Mouse (Mus musculus) heart, embryonic 16.5 days (tissue): ENCODE measurements around the gene Actr3. TPM values are rescaled to one million over a fixed set of nuclear protein-coding genes. Genes with fewer than 3 reads are reported as not detected.

Source experiments
- ATAC-seq: fragments of 200-750 bp; cut with Nextera tagmentation; replicated peaks from 2 replicates; pipeline ENCODE4 v1.8.0; 2017; ENCODE audit warnings: moderate number of reproducible peaks; ENCODE audit not compliant: insufficient read depth, low FRiP score; ENCODE audit errors: extremely low read depth
- H3K27ac ChIP-seq: fragments of 300-500 bp; sonication (generic); 2 replicates; pipeline ENCODE4 v1.5.1; 2014; ENCODE audit warnings: mild to moderate bottlenecking, low read length, control low read depth, moderate library complexity
- H3K27me3 ChIP-seq: fragments of 300-500 bp; sonication (generic); 2 replicates; pipeline ENCODE4 v1.6.1; 2014; ENCODE audit warnings: low read length, mixed read lengths; ENCODE audit not compliant: control insufficient read depth, insufficient read depth
- H3K36me3 ChIP-seq: fragments of 300-500 bp; sonication (generic); 2 replicates; pipeline ENCODE4 v1.6.1; 2014; ENCODE audit not compliant: control insufficient read depth, insufficient read depth
- H3K4me1 ChIP-seq: fragments of 300-500 bp; sonication (generic); 2 replicates; pipeline ENCODE4 v1.6.1; 2014; ENCODE audit warnings: low read length, mixed read lengths; ENCODE audit not compliant: control insufficient read depth, insufficient read depth
- H3K4me2 ChIP-seq: fragments of 300-500 bp; sonication (generic); 2 replicates; pipeline ENCODE4 v1.6.1; 2014; ENCODE audit warnings: low read depth, mild to moderate bottlenecking, control low read depth, low read length
- H3K4me3 ChIP-seq: fragments of 300-500 bp; sonication (generic); 2 replicates; pipeline ENCODE4 v1.5.1; 2014; ENCODE audit warnings: mild to moderate bottlenecking, control low read depth, low read length
- H3K9ac ChIP-seq: fragments of 300-500 bp; sonication (generic); 2 replicates; pipeline ENCODE4 v1.6.1; 2014; ENCODE audit warnings: low read length, control low read depth
- H3K9me3 ChIP-seq: fragments of 300-500 bp; sonication (generic); replicated peaks from 2 replicates; pipeline ENCODE4 v1.6.1; 2016; ENCODE audit warnings: low read length; ENCODE audit not compliant: control insufficient read depth
- WGBS: fragments of 180-500 bp; shearing (Covaris S2); extraction: QIAGEN DNeasy Blood & Tissue Kit; methylation state at CpG from one replicate; pipeline ENCODE4 v1.1.7; 2014; 5-methylcytosine and 5-hydroxymethylcytosine counted together
- polyA plus RNA-seq: library from polyadenylated mRNA; unstranded; fragments of >200 nt; fragmentation: Nextera tagmentation; extraction: Ambion mirVana; gene quantifications from 2 replicates; pipeline ENCODE4 v1.2.1, GENCODE M21; 2015

The Actr3 gene
- polyA plus RNA-seq, 1 experiment from 2014 or later, result 348 TPM

- Histone ChIP-seq H3K4me3 (no peak overlapping the region), H3K36me3 (no peaks in the 10 kb centered on the region), H3K9ac (no peak overlapping the region), H3K27ac (no peak overlapping the region), H3K27me3 (no peaks in the 10 kb centered on the region), H3K4me1 (no peaks in the 10 kb centered on the region), H3K9me3 (peaks cover 3% of the 10 kb centered on the region), H3K4me2 (no peak overlapping the region)
- WGBS, result 82% methylated on average over 4 of the region's 4 CpGs
- ATAC-seq, result no peak
Observed at GRCm38 (mm10) chr1:125351416-125352037, 84.0 kb downstream of the Actr3 start.

DNA sequence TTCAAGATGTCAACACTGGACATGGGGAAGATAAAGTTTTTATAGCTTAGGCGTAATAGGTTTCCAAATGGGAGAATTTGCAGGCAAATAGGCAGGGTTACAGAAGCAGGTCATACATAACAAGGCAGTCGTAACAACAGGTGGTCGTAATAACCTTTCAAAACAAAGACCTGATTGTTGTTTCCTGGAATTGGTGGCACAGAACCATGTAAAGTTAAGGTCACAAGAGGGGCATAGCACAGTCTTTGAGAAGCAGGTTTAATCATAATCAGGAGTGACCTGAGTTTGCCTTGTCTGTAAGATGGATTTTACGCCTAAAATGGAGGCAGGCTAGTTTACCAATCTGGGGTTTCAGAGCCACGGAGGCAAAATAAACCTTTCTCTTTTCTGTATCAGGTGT lies 84.7 kb downstream of the Actr3 start:
- 80% methylated on average over 5 of the region's 5 CpGs for WGBS
- peaks cover 3% of the 10 kb centered on the region for H3K9me3 ChIP-seq

DNA sequence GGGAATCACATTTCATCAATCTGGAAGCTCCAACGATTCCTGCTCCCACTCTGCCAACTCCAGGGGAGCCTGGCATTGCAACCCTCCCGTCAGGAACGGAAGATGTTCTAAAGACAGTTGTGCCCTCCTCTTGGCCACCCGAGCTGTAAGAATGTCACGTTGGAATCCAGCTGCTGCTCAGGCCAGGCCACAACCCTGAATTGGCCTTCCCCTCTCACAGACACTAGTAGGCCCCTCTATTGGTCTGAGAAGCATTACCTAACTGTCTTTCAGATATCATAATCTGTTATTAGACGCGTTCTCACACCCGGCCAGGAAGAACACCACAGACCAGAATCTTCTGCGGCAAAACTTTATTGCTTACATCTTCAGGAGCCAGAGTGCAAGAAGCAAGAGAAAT lies 89.7 kb downstream of the Actr3 start:
- Histone ChIP-seq H3K27ac (no peak overlapping the region), H3K4me3 (no peak overlapping the region), H3K9ac (no peak overlapping the region), H3K9me3 (peaks cover 6% of the 10 kb centered on the region), H3K36me3 (no peaks in the 10 kb centered on the region), H3K4me2 (no peak overlapping the region), H3K27me3 (no peaks in the 10 kb centered on the region), H3K4me1 (no peaks in the 10 kb centered on the region)
- ATAC-seq, result no peak
- WGBS, result 87% methylated on average over 9 of the region's 9 CpGs

More for the DNA sequence above, 84.7 kb downstream of the Actr3 start:
- no peak overlapping the region for H3K9ac ChIP-seq
- H3K4me2 ChIP-seq, result no peak overlapping the region
- H3K36me3 ChIP-seq, result no peaks in the 10 kb centered on the region
- H3K27me3 ChIP-seq, result no peaks in the 10 kb centered on the region
- H3K27ac ChIP-seq, result no peak overlapping the region
- H3K4me3 ChIP-seq, result no peak overlapping the region
- no peak for ATAC-seq
- no peaks in the 10 kb centered on the region for H3K4me1 ChIP-seq

- H3K27me3 ChIP-seq, result no peaks in the 10 kb centered on the region
- no peak overlapping the region for H3K27ac ChIP-seq
- H3K4me2 ChIP-seq, result no peak overlapping the region
- H3K9ac ChIP-seq, result no peak overlapping the region
- H3K4me1 ChIP-seq, result no peaks in the 10 kb centered on the region
- H3K9me3 ChIP-seq, result peaks cover 6% of the 10 kb centered on the region
- no peak overlapping the region for H3K4me3 ChIP-seq
- H3K36me3 ChIP-seq, result no peaks in the 10 kb centered on the region
- 91% methylated on average over 6 of the region's 6 CpGs for WGBS
- no peak for ATAC-seq
Observed at GRCm38 (mm10) chr1:125345448-125345847, 90.1 kb downstream of the Actr3 start.

DNA sequence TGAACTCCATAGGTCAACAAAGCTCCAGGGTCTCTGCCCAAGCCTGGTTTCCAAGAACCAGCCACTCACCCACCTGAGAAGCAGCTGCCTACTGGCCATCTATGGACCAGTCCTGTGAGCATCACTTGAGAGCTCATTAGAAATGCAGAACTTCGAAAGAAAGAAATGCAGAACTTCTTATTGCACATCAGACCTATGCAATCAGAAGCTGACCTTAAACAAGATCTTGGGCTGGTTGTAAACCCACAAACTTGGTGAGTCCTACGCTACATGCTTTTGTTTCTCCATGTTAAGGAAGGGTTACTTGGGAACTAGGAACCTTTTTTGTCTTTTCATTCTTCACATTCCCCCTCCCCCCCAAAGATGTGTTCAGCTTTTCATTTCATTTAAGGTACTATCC lies 92.4 kb downstream of the Actr3 start:
- H3K4me3 ChIP-seq, result no peak overlapping the region
- H3K9ac ChIP-seq, result no peak overlapping the region
- no peaks in the 10 kb centered on the region for H3K27me3 ChIP-seq
- H3K4me2 ChIP-seq, result no peak overlapping the region
- WGBS, result 79% methylated on average over 2 of the region's 2 CpGs
- H3K36me3 ChIP-seq, result no peaks in the 10 kb centered on the region
- H3K27ac ChIP-seq, result no peak overlapping the region
- no peaks in the 10 kb centered on the region for H3K4me1 ChIP-seq
- ATAC-seq, result no peak
- H3K9me3 ChIP-seq, result peaks cover 3% of the 10 kb centered on the region; the same call in 1 of the 2 replicates

Other genes starting within 250 kb of the Actr3 start
- gene Slc35f5, start 124.9 kb upstream of the Actr3 start, polyA plus RNA-seq, result 93.2 and 97.2 TPM in 2 replicates
- 1.0 and 1.4 TPM in 2 replicates for gene Gpr39, start 241.3 kb upstream of the Actr3 start, polyA plus RNA-seq